Mouse (Mus musculus): ENCODE measurements at regions not wholly inside any gene's neighbourhood (a gene's known extent, or its start where the extent isn't known, plus 50 kb on each side); places are given as distances from the start of the nearest gene placed in this dataset.

DNA sequence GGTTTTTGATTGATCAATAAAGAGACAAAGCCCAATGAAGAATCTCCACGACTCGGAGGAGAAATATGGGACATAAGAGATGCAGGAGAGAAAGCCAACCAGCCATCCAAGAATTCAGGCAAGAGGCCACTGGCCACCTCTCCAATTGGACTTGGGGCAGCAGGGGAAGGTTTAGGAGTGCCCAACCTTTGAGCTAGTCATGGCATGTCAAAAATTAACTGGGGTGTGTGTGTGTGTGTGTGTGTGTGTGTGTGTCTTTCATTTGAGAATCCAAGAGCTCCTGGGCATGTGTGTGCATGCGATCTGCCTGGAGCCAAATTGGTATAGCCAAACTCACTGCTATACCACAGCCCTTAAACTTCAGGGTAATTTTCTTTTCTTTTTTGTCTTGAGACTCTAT, 51.6 kb upstream of the Cecr2 start:
- no peaks in the 10 kb centered on the region for H3K27me3 ChIP-seq
- no peak for ATAC-seq (ENCODE audit: insufficient number of reproducible peaks, insufficient read depth, low FRiP score, low TSS enrichment)
- H3K9me3 ChIP-seq = no peaks in the 10 kb centered on the region
- WGBS = 93% methylated on average over 3 of the region's 3 CpGs
- H3K4me2 ChIP-seq (replicated peaks) = no peak overlapping the region
- no peaks in the 10 kb centered on the region for H3K36me3 ChIP-seq
- H3K4me3 ChIP-seq = no peak overlapping the region
- no peaks in the 10 kb centered on the region for H3K4me1 ChIP-seq
- H3K9ac ChIP-seq = no peak overlapping the region
- no peak overlapping the region for H3K27ac ChIP-seq

GRCm38 (mm10) chr6:120612346-120612745, 53.8 kb upstream of the Cecr2 start:
- H3K4me2 ChIP-seq (replicated peaks) = no peak overlapping the region
- no peaks in the 10 kb centered on the region for H3K27me3 ChIP-seq
- H3K36me3 ChIP-seq = no peaks in the 10 kb centered on the region
- H3K27ac ChIP-seq = no peak overlapping the region
- H3K9ac ChIP-seq = no peak overlapping the region
- ATAC-seq (ENCODE audit: insufficient number of reproducible peaks, insufficient read depth, low FRiP score, low TSS enrichment) = no peak
- H3K4me1 ChIP-seq = no peaks in the 10 kb centered on the region
- WGBS = 77% methylated on average over 7 of the region's 7 CpGs
- no peak overlapping the region for H3K4me3 ChIP-seq
- H3K9me3 ChIP-seq = no peaks in the 10 kb centered on the region

DNA sequence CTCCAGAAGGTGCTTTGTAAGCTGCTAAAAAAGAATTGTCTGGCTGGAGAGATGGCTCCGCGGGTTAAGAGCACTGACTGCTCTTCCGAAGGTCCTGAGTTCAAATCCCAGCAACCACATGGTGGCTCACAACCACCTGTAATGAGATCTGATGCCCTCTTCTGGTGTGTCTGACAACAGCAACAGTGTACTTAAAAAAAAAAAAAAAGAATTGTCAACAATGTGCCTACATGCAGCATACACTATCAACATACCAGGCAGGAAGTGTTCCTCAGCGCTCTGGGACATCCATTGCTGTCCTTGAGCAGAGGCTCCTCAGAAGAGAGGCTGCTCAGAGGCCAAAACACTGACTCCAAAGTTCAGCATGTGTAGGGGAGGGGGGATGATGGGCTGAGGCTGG, 56.3 kb upstream of the Cecr2 start:
- WGBS = 85% methylated on average over 4 of the region's 4 CpGs
- no peak for ATAC-seq (ENCODE audit: insufficient number of reproducible peaks, insufficient read depth, low FRiP score, low TSS enrichment)
- H3K9ac ChIP-seq = no peak overlapping the region

GRCm38 (mm10) chr6:120605471-120605870, 60.7 kb upstream of the Cecr2 start:
- Histone ChIP-seq H3K36me3 (no peaks in the 10 kb centered on the region), H3K27ac (no peak overlapping the region), H3K4me1 (no peaks in the 10 kb centered on the region), H3K4me2 (replicated peaks) (no peak overlapping the region), H3K4me3 (no peak overlapping the region), H3K27me3 (no peaks in the 10 kb centered on the region), H3K9me3 (no peaks in the 10 kb centered on the region), H3K9ac (no peak overlapping the region)
- ATAC-seq (ENCODE audit: insufficient number of reproducible peaks, insufficient read depth, low FRiP score, low TSS enrichment) = no peak
- 92% methylated on average over 2 of the region's 2 CpGs for WGBS

More for the DNA sequence above, 56.3 kb upstream of the Cecr2 start:
- H3K36me3 ChIP-seq = no peaks in the 10 kb centered on the region
- H3K27me3 ChIP-seq = no peaks in the 10 kb centered on the region
- no peak overlapping the region for H3K4me3 ChIP-seq
- no peak overlapping the region for H3K4me2 ChIP-seq (replicated peaks)
- H3K4me1 ChIP-seq = no peaks in the 10 kb centered on the region
- H3K27ac ChIP-seq = no peak overlapping the region
- H3K9me3 ChIP-seq = no peaks in the 10 kb centered on the region

DNA sequence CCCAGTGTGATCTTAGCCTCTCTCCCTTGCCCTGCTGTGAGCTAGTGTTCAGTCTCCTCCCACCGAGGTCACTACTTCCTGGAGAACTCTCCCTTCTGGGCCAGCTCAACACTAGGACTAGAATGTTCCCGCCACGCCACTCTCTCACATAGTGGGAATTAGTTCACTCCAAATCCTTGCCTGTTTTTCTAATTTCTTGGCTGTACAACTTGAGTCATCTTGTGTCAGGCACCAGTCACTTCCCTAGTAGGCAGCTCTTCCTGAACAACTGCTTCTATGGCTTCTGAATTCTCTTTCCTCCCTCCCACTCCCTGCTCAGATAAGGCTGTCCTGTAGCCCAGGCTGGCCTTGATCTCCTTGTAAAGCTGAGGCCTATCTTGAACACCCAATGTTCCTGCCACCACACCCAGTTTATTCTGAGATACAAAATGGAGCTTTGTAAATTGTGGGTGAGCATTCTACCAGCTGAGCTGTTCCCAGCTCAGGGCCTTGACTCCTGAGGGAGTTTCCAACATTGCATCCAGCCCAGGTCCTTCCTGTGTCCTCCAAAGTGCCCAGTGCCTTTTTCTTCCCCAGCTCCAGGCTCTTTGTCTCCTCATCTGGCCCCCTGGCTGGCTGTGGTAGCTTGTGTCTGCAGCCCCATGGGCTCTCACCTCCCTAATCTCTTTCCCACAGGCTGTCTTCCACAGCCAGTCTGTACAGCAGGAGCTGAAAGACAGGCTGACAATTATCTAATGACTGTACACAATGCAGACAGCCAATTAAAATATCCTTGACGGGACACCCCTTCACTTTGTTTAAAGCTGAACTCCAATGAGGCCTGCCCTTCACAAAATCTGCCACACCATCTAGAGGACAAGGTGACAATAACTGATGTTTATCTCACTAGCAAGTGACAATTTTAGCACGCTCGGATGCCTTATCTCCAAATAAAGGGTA, 61.9 kb upstream of the Cecr2 start:
- H3K4me2 ChIP-seq (replicated peaks) = no peak overlapping the region
- WGBS = 55% methylated on average over 6 of the region's 6 CpGs
- H3K27me3 ChIP-seq = no peaks in the 10 kb centered on the region
- H3K36me3 ChIP-seq = no peaks in the 10 kb centered on the region
- H3K9me3 ChIP-seq = no peaks in the 10 kb centered on the region
- ATAC-seq (ENCODE audit: insufficient number of reproducible peaks, insufficient read depth, low FRiP score, low TSS enrichment) = no peak
- H3K4me1 ChIP-seq = no peaks in the 10 kb centered on the region
- H3K9ac ChIP-seq = no peak overlapping the region
- H3K4me3 ChIP-seq = no peak overlapping the region
- no peak overlapping the region for H3K27ac ChIP-seq

DNA sequence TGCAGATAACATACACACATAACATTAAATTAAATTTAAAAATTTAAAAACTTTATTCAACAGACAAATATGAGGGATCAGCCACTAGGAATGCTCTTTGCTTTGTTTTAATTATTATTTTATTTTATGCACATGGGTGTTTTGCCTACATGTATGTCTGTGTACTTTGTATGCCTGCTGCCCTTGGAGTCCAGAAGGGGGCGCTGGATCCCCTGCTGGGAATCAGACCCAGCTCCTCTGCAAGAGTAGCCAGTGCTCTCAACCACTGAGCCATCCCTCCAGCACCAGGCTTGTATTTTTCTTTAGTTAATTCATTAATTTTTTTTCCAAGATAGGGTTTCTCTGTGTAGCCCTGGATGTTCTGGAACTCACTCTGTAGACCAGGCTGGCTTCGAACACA, 62.7 kb upstream of the Cecr2 start:
- no peaks in the 10 kb centered on the region for H3K4me1 ChIP-seq
- no peak overlapping the region for H3K9ac ChIP-seq
- H3K27me3 ChIP-seq = no peaks in the 10 kb centered on the region
- H3K4me2 ChIP-seq (replicated peaks) = no peak overlapping the region
- WGBS = 50% methylated on average over 2 of the region's 2 CpGs
- no peaks in the 10 kb centered on the region for H3K9me3 ChIP-seq
- no peaks in the 10 kb centered on the region for H3K36me3 ChIP-seq
- H3K4me3 ChIP-seq = no peak overlapping the region
- no peak overlapping the region for H3K27ac ChIP-seq
- no peak for ATAC-seq (ENCODE audit: insufficient number of reproducible peaks, insufficient read depth, low FRiP score, low TSS enrichment)

- Histone ChIP-seq H3K36me3 (no peaks in the 10 kb centered on the region), H3K9ac (no peak overlapping the region), H3K27me3 (no peaks in the 10 kb centered on the region), H3K9me3 (no peaks in the 10 kb centered on the region), H3K4me1 (no peaks in the 10 kb centered on the region), H3K27ac (no peak overlapping the region), H3K4me3 (no peak overlapping the region), H3K4me2 (replicated peaks) (no peak overlapping the region)
- ATAC-seq (ENCODE audit: insufficient number of reproducible peaks, insufficient read depth, low FRiP score, low TSS enrichment) = no peak
- WGBS = 81% methylated on average over 2 of the region's 2 CpGs
Observed at GRCm38 (mm10) chr6:120600376-120600775, 65.8 kb upstream of the Cecr2 start.

GRCm38 (mm10) chr6:120598471-120598870, 67.4 kb upstream of the Hdhd5 start:
- H3K9me3 ChIP-seq = no peaks in the 10 kb centered on the region
- no peaks in the 10 kb centered on the region for H3K36me3 ChIP-seq
- no peaks in the 10 kb centered on the region for H3K27me3 ChIP-seq
- no peak overlapping the region for H3K4me3 ChIP-seq
- H3K4me1 ChIP-seq = no peaks in the 10 kb centered on the region
- H3K27ac ChIP-seq = no peak overlapping the region
- ATAC-seq (ENCODE audit: insufficient number of reproducible peaks, insufficient read depth, low FRiP score, low TSS enrichment) = no peak
- 72% methylated on average over 2 of the region's 2 CpGs for WGBS
- H3K4me2 ChIP-seq (replicated peaks) = no peak overlapping the region
- no peak overlapping the region for H3K9ac ChIP-seq

- WGBS = 31% methylated on average over 3 of the region's 3 CpGs
- no peaks in the 10 kb centered on the region for H3K36me3 ChIP-seq
- no peak for ATAC-seq (ENCODE audit: insufficient number of reproducible peaks, insufficient read depth, low FRiP score, low TSS enrichment)
Observed at GRCm38 (mm10) chr6:120597887-120598286, 66.8 kb upstream of the Hdhd5 start.

GRCm38 (mm10) chr6:120596717-120597116, 65.6 kb upstream of the Hdhd5 start:
- H3K27me3 ChIP-seq = no peaks in the 10 kb centered on the region
- no peak overlapping the region for H3K4me3 ChIP-seq
- no peaks in the 10 kb centered on the region for H3K9me3 ChIP-seq
- H3K36me3 ChIP-seq = no peaks in the 10 kb centered on the region
- H3K9ac ChIP-seq = no peak overlapping the region
- ATAC-seq (ENCODE audit: insufficient number of reproducible peaks, insufficient read depth, low FRiP score, low TSS enrichment) = no peak
- 75% methylated on average over 3 of the region's 3 CpGs for WGBS
- no peak overlapping the region for H3K4me2 ChIP-seq (replicated peaks)
- H3K27ac ChIP-seq = no peak overlapping the region
- H3K4me1 ChIP-seq = peaks cover 12% of the 10 kb centered on the region

More at GRCm38 (mm10) chr6:120597887-120598286, 66.8 kb upstream of the Hdhd5 start:
- Histone ChIP-seq H3K9me3 (no peaks in the 10 kb centered on the region), H3K9ac (no peak overlapping the region), H3K27ac (no peak overlapping the region), H3K4me2 (replicated peaks) (no peak overlapping the region), H3K4me3 (no peak overlapping the region), H3K4me1 (0 out of 2 replicates have a peak, but pooled peaks cover under 1% of the 10 kb centered on the region), H3K27me3 (no peaks in the 10 kb centered on the region)

- Histone ChIP-seq H3K4me3 (no peak overlapping the region), H3K4me1 (peaks cover 13% of the 10 kb centered on the region), H3K36me3 (no peaks in the 10 kb centered on the region), H3K27me3 (no peaks in the 10 kb centered on the region), H3K9me3 (no peaks in the 10 kb centered on the region), H3K27ac (no peak overlapping the region), H3K4me2 (replicated peaks) (no peak overlapping the region), H3K9ac (no peak overlapping the region)
- 92% methylated on average over 8 of the region's 8 CpGs for WGBS
- no peak for ATAC-seq (ENCODE audit: insufficient number of reproducible peaks, insufficient read depth, low FRiP score, low TSS enrichment)
Observed at GRCm38 (mm10) chr6:120594463-120594862, 63.3 kb upstream of the Hdhd5 start.

DNA sequence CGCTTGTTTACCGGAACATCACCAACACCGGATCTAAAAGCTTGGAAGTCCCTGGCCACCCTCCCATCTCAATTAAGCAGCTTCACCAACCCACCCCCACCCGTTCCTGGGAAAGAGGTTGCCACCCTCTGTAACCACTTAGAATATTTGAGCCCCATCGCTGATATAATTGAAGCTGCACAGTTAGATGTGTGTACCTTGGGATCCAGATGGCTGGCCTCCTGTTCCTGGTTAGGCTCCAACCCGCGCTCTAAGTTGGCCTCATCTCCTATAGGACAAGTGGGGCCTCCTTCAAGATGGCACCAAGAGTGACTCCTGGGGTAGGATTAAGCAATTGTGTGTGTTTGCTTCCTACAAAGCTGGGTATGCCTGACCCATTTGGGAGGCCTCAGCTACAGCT, 61.6 kb upstream of the Hdhd5 start:
- Histone ChIP-seq H3K27ac (no peak overlapping the region), H3K36me3 (no peaks in the 10 kb centered on the region), H3K4me1 (peaks cover 13% of the 10 kb centered on the region), H3K4me2 (replicated peaks) (0 out of 2 replicates have a peak overlapping the region, but pooled peaks have one; percentile 27), H3K4me3 (no peak overlapping the region), H3K27me3 (no peaks in the 10 kb centered on the region), H3K9me3 (no peaks in the 10 kb centered on the region), H3K9ac (no peak overlapping the region)
- 25% methylated on average over 7 of the region's 7 CpGs for WGBS
- no peak for ATAC-seq (ENCODE audit: insufficient number of reproducible peaks, insufficient read depth, low FRiP score, low TSS enrichment)

Data from embryonic facial prominence, embryonic 12.5 days (tissue).